25 mouse cellular contexts compared by ENCODE assay signal in the genomic region with DNA sequence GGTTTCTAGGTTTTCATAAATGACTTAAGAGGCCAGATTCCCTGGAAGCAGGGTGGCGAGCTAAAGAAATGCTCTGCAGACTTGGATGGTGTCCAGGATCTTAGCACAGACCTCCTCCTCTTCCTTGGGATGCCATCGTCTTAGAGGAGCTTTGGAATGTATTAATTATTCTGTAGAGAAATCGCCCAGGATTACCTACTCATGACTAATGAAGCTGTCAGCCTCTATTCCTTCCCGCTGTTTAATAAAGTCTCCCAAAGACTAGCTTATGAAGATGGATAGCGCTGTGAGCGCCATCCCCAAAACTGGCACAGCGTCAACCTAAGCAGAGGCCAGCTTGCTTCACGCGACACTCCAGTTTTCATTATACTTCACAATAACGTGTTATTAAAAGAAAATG.
DNase-seq lines count a peak whose midpoint lies in the region; ATAC-seq lines count a peak whose summit lies in the region.
"Had no signal": no experiment of that assay in that cellular context is flagged by ENCODE, and none has a peak within 500 bp of the region (broad histone marks: within the 10 kb centered on the region; RNA-seq: fewer than 3 reads in every experiment).

No protein-coding gene starts in this region.

- no peak overlapping the region for H3K9ac ChIP-seq in hindbrain, embryonic 15.5 days
- no peak overlapping the region for H3K9ac ChIP-seq in hindbrain, embryonic 12.5 days
- H3K9ac ChIP-seq in midbrain, embryonic 13.5 days (replicated peaks): no peak overlapping the region
- H3K9ac ChIP-seq: heart, embryonic 12.5 days; kidney, embryonic 15.5 days; liver, embryonic 14.5 days; lung, embryonic 15.5 days had no signal

- 0 out of 2 replicates have a peak overlapping the region, but pooled peaks have one; percentile 13 for H3K4me2 ChIP-seq in hindbrain, embryonic 15.5 days
- H3K4me2 ChIP-seq in hindbrain, embryonic 12.5 days (replicated peaks): no peak overlapping the region
- H3K4me2 ChIP-seq in midbrain, embryonic 13.5 days (replicated peaks): no peak overlapping the region
- H3K4me2 ChIP-seq: heart, embryonic 12.5 days; kidney, embryonic 15.5 days; lung, embryonic 15.5 days; midbrain, embryonic 11.5 days had no signal

- peaks cover 10% of the 10 kb centered on the region for H3K27me3 ChIP-seq in hindbrain, embryonic 15.5 days
- H3K27me3 ChIP-seq in hindbrain, embryonic 12.5 days: peaks cover 49% of the 10 kb centered on the region
- H3K27me3 ChIP-seq in midbrain, embryonic 13.5 days: peaks cover 92% of the 10 kb centered on the region
- H3K27me3 ChIP-seq in midbrain, embryonic 10.5 days (ENCODE audit: low read depth, poor library complexity, severe bottlenecking): peaks cover 98% of the 10 kb centered on the region
- H3K27me3 ChIP-seq: heart, embryonic 12.5 days; kidney, embryonic 15.5 days; lung, embryonic 15.5 days had no signal

- peak; percentile 26 to 30 for DNase-seq in cerebellum, postnatal 14 days
- no peak for DNase-seq in cerebellum, adult 9-11 months
- no peak for DNase-seq in midbrain, embryonic 10.5 days (ENCODE audit: low spot score)
- DNase-seq in brain, adult 2 months (ENCODE audit: low read depth, low spot score): peak; percentile 19
- DNase-seq in heart, adult 9 months (ENCODE audit: low spot score in 2 of 2): no peak
- DNase-seq: adrenal gland, postnatal 36 days; cerebellum, adult 11-12 months; gastrocnemius, postnatal 14 days; heart, adult 11 months; heart, postnatal 10 days; kidney, postnatal 36 days; layer of hippocampus, postnatal 36 days; right cerebral cortex, adult 18-20 months; thymus, adult 18-20 months; thymus, postnatal 4 days had no signal

- H3K27ac ChIP-seq in hindbrain, embryonic 15.5 days (replicated peaks): no peak overlapping the region
- H3K27ac ChIP-seq in hindbrain, embryonic 12.5 days: no peak overlapping the region
- H3K27ac ChIP-seq in midbrain, embryonic 13.5 days: no peak overlapping the region
- H3K27ac ChIP-seq in midbrain, embryonic 10.5 days (replicated peaks): no peak overlapping the region
- H3K27ac ChIP-seq: kidney, embryonic 15.5 days; liver, embryonic 14.5 days; lung, embryonic 15.5 days had no signal

- H3K4me1 ChIP-seq in hindbrain, embryonic 15.5 days (replicated peaks): peaks cover 13% of the 10 kb centered on the region
- H3K4me1 ChIP-seq in hindbrain, embryonic 12.5 days: no peaks in the 10 kb centered on the region
- no peaks in the 10 kb centered on the region for H3K4me1 ChIP-seq in midbrain, embryonic 13.5 days (replicated peaks)
- no peaks in the 10 kb centered on the region for H3K4me1 ChIP-seq in midbrain, embryonic 10.5 days
- H3K4me1 ChIP-seq: heart, embryonic 12.5 days; kidney, embryonic 15.5 days had no signal

- H3K4me3 ChIP-seq in hindbrain, embryonic 15.5 days: no peak overlapping the region
- H3K4me3 ChIP-seq in hindbrain, embryonic 12.5 days: no peak overlapping the region
- no peak overlapping the region for H3K4me3 ChIP-seq in midbrain, embryonic 13.5 days (replicated peaks)
- H3K4me3 ChIP-seq in midbrain, embryonic 10.5 days: no peak overlapping the region
- H3K4me3 ChIP-seq: heart, embryonic 12.5 days; kidney, embryonic 15.5 days; lung, embryonic 15.5 days; myocyte had no signal

- H3K9me3 ChIP-seq in hindbrain, embryonic 15.5 days: no peaks in the 10 kb centered on the region
- no peaks in the 10 kb centered on the region for H3K9me3 ChIP-seq in hindbrain, embryonic 12.5 days (replicated peaks)
- no peaks in the 10 kb centered on the region for H3K9me3 ChIP-seq in midbrain, embryonic 13.5 days
- H3K9me3 ChIP-seq in midbrain, embryonic 10.5 days (replicated peaks): no peaks in the 10 kb centered on the region
- H3K9me3 ChIP-seq: heart, embryonic 12.5 days; kidney, embryonic 15.5 days; lung, embryonic 15.5 days had no signal

- whole genome bisulfite sequencing in hindbrain, embryonic 15.5 days: 38% methylated on average over 10 of the region's 10 CpGs
- WGBS in hindbrain, embryonic 12.5 days: 63% methylated on average over 10 of the region's 10 CpGs
- 63% methylated on average over 10 of the region's 10 CpGs for WGBS in midbrain, embryonic 13.5 days
- 83% methylated on average over 10 of the region's 10 CpGs for WGBS in midbrain, embryonic 10.5 days

- ATAC-seq in hindbrain, embryonic 15.5 days (ENCODE audit: low FRiP score, low read depth): 0 out of 2 replicates have a peak, but pooled peaks have one; percentile 38
- no peak for ATAC-seq in hindbrain, embryonic 12.5 days (ENCODE audit: low FRiP score)
- 0 out of 2 replicates have a peak, but pooled peaks have one; percentile 40 for ATAC-seq in midbrain, embryonic 13.5 days
- ATAC-seq: intestine, postnatal 0 days had no signal

- no peaks in the 10 kb centered on the region for H3K36me3 ChIP-seq in hindbrain, embryonic 15.5 days
- H3K36me3 ChIP-seq in hindbrain, embryonic 12.5 days: no peaks in the 10 kb centered on the region
- H3K36me3 ChIP-seq in midbrain, embryonic 13.5 days: no peaks in the 10 kb centered on the region
- no peaks in the 10 kb centered on the region for H3K36me3 ChIP-seq in midbrain, embryonic 10.5 days
- H3K36me3 ChIP-seq: heart, embryonic 12.5 days; kidney, embryonic 15.5 days; lung, embryonic 15.5 days had no signal

Comparison
In these comparisons a context has a peak if more than half of its experiments do, and no peak if none do; other contexts are left out.
1. DNase-seq: peak in cerebellum, postnatal 14 days (2 of 2) and brain, adult 2 months (single experiment); none in cerebellum, adult 9-11 months (single experiment), midbrain, embryonic 10.5 days (single experiment) and heart, adult 9 months (0 of 2).